Mouse (Mus musculus) layer of hippocampus, postnatal 36 days (tissue): ENCODE data around the gene Med22. TPM values are rescaled to one million over a fixed set of nuclear protein-coding genes. Genes with fewer than 3 reads are reported as not detected.
A peak's percentile ranks its signal among the peaks of the same experiment; 100 is the strongest.
"Not testable (repeated sequence)": the region's sequence is repeated elsewhere in the genome, so short reads cannot be mapped to it uniquely, and the experiment has no call there.

Experiments
- DNase-seq, 2 experiments: peaks; one replicate each; pipeline ENCODE4 v3.0.0; 2022
- total RNA-seq, 2 experiments: library from RNA; stranded (reverse); gene quantifications; 2 replicates each; pipeline ENCODE4 v1.2.3; 2021

Gene Med22
- total RNA-seq, 2 experiments from 2014 or later, result 47.8 to 52.6 TPM

GRCm38 (mm10) chr2:26915927-26916728 is 5.7 kb upstream of the Med22 start, which contains the start of the genes Surf2 and Surf1:
TSS of gene Surf2 (plus strand) at chr2:26916367.
TSS of gene Surf1 (minus strand) at chr2:26916530.
- peak; percentile 85 to 86 for DNase-seq

- DNase-seq, result no peak
These were observed 3.9 kb upstream of the Med22 start for GRCm38 (mm10) chr2:26914148-26914941.

GRCm38 (mm10) chr2:26913416-26914147 is 3.1 kb upstream of the Med22 start:
- DNase-seq, result no peak

GRCm38 (mm10) chr2:26912253-26912770 is 1.8 kb upstream of the Med22 start:
- no peak for DNase-seq

- no peak for DNase-seq
These were observed 703 bp upstream of the Med22 start for GRCm38 (mm10) chr2:26910994-26911765.

DNA sequence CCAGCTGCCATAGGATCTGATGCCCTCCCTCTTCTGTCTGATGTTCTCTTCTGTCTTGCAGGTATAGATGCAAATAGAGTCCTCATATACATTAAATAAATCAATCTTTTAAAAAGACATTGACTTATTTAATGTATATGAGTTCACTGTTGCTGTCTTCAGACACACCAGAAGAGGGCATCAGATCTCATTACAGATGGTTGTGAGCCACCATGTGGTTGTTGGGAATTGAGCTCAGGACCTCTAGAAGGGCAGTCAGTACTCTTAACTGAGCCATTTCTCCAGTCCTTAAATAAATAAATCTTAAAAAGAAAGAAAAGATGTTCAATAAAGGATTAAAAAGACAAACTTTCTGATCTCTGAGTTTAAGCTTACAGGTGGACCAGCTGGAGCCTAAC is 1.1 kb downstream of the Med22 start:
- DNase-seq, result no peak

DNA sequence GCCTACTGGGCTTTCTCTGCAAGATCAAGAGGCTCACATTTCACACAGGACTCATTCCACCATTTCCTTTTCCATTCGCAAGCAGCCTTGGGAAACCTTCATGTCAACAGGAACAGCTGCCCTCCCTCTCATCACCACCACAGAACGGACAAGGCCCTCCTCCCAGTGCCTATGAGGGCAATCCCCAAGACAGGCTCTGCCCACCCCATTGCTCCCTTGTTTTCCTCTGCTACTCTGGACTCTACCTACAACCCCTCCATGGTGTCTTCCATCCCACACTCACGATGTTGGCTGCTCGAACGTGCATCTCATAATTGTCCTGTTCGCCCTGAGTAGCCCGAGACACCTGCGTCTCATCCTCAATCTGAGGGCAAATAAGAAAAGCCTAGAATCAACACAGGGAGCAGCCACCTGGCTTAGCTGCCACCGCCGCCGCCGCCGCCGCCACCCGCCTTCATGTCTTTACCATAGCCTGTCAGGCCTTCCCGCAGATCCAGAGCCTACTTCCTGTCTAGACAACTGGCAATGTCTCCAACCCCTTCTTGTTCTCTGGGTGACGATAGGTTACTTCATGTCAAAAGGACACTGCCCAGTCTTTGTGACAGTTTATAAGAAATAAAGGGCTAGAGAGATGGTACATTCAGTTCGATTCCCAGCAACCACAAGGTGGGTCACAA is 1.6 kb downstream of the Med22 start:
- DNase-seq, result no peak

- no peak for DNase-seq
These were observed 3.4 kb downstream of the Med22 start for GRCm38 (mm10) chr2:26907109-26907508.

DNA sequence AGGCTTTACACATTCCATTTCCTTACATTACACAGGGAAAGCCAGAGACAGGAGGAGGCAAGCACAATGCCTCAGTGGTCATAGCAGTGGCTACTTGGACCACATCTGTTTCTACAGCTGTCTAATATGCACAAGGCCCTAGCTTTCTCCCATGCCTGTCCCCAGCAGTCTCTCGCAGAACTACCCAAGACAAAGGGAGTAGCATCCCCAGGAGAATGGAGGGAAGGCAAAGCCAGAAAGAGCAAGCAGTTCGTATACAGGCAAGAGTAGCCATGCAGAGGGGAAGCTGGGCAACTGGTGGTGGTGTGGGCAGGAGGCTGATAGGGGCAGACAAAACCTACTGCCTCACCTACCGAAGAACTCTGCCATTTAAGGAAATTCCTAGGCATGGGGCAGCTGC is 4.0 kb downstream of the Med22 start:
- DNase-seq, result no peak

GRCm38 (mm10) chr2:26905936-26906335 is 4.5 kb downstream of the Med22 start:
- no peak for DNase-seq

DNA sequence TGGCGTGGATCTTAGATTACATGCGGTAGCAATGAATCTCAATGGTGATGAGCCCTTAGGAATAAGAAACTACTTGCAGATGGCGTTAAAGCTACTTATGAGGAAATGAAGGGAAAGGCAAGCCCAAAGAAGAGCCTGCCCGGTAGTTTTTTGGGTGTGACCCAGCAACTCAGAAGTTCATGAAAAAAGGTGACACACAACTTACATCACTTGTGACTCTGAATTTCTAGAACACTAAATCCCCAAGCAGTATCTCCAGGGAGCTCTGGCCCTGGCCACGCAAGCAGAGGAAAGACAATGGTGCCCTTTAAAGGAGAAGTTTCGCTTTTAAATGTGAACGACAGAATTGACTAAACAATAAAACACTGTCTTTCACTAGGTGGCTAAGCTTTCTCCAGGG is 7.2 kb downstream of the Med22 start:
- no peak for DNase-seq

DNA sequence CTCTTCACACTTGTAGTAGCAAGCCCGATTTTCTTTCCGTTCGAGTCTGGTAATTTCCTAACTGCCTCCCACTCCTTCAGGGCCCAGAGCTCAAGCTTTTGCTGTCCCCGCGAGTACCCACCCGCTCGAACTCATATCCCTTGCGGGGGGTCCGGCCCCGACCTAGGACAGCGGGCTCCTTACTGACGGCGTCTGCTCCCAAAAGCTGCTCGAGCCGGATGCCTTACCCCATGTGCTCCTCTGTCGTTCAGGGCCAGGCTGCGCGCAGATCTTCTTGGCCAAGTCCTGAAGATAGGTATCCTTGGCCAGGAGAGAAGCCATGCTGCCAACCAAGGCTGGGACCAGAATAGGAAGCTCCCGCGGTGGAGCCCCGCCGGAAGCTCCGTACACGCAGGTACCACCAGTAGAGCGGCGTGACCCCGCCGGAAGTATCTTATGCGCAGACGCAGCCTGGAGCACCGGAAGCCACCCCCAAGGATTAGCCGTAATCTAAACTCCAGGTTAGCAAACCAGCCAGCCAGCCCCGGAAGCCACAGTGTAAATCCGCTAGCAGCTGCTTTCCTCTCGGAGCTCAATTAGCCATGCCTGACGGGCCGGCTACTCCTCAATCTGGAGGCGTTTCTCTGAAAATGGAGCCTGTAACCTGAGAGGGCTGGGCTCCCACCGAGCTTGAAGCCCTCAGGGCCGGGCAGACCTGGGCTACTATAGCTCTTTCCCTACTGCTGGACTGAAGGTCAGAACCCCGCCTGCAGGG is 7.8 kb downstream of the Med22 start, which contains the start of gene Surf6:
TSS of gene Surf6 (minus strand) at position 413 of the 754 bp plus-strand sequence.
- peak; percentile 96 to 97 for DNase-seq

GRCm38 (mm10) chr2:26901834-26902400 is 8.6 kb downstream of the Med22 start:
- no peak for DNase-seq

DNA sequence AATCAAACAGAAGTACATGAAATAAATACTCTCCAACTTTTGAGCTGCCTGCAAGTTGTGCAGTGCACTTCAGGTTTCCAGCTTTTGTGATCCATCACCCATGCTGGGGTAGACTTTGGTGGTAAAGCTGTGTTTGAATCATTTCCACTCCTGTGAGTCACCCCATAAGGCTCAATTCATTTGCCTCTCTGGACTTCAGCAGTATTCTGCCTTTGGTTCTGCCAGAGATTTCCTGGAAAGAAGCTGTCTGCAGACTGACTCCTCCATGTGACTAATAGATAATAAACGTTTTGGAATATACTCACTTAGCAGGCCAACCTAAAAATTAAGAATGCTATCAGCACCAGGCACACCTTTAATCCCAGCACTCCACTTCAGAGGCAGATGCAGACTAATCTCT is 9.7 kb downstream of the Med22 start:
- no peak for DNase-seq

DNA sequence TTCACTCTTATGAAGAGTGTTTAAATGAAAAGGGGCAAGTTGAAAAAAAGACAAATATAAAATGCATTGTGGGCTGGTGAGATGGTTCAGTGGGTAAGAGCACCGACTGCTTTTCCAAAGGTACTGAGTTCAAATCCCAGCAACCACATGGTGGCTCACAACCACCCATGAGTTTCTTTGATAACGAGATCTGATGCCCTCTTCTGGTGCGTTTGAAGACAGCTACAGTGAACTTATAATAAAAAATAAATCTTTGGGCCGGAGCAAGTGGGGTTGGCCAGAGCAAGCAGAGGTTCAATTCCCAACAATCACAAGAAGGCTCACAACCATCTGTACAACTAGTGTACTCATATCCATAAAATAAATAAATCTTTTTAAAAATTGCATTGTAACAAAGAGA is 14.6 kb downstream of the Med22 start:
- DNase-seq, result no peak

DNA sequence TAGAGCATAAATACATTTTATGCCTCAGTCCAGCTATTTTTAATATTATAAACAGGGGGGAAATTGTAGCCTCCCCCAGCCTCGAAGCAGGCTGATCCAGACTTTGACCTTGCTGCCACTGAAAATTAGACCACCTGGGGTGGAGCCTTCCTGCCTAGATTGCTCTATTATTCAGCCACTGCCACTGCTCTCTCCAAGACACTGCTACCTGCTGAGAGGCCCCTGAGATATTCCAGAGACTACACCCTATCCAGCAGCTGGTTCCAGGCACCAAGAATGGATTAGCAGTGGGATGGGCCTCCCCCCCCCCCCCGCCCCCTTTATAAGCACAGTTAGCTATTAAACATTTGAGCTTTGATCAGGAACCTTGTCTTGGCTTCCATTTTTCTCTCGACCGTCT is 24.3 kb downstream of the Med22 start:
- DNase-seq, result not testable (repeated sequence)

- DNase-seq, result not testable (repeated sequence)
These were observed 24.9 kb downstream of the Med22 start for GRCm38 (mm10) chr2:26885541-26885940.

DNA sequence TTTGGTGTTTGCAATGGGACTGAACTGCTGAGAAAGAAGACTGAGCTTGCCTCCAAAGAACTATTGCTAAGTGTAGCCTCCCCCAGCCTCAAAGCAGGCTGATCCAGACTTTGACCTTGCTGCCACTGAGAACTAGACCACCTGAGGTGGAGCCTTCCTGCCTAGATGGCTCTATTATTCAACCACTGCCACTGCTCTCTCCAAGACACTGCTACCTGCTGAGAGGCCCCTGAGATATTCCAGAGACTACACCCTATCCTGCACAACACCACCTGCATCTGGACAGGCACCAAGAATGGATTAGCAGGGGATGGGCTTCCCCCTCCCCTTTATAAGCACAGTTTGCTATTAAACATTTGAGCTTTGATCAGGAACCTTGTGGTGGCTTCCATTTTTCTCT is 31.9 kb downstream of the Med22 start:
- DNase-seq, result no peak

- DNase-seq, result no peak
These were observed 39.8 kb downstream of the Med22 start for GRCm38 (mm10) chr2:26870666-26871065.

- DNase-seq, result no peak
These were observed 45.6 kb downstream of the Med22 start, which contains the start of gene Abo for GRCm38 (mm10) chr2:26864879-26865278. TSS of gene Abo (minus strand) at chr2:26864979.
